Mouse (Mus musculus): Measurements from ENCODE around the gene 4930432M17Rik. TPM values are rescaled to one million over a fixed set of nuclear protein-coding genes. Genes with fewer than 3 reads are reported as not detected.

4930432M17Rik gene
- polyA plus RNA-seq, 2 experiments: not detected

- Histone ChIP-seq H3K27me3 (ENCODE audit: control insufficient read depth, insufficient read depth, low read length) (no peaks in the 10 kb centered on the region), H3K9me3 (ENCODE audit: control insufficient read depth, low read length) (no peaks in the 10 kb centered on the region), H3K36me3 (replicated peaks; ENCODE audit: control insufficient read depth, insufficient read depth, low read depth) (no peaks in the 10 kb centered on the region), H3K4me3 (ENCODE audit: insufficient read depth in 1 of 2, low read depth in 2 of 2, low read length in 2 of 2) (no peak overlapping the region), H3K4me2 (ENCODE audit: low read depth) (no peak overlapping the region), H3K9ac (replicated peaks) (no peak overlapping the region), H3K27ac (no peak overlapping the region), H3K4me1 (replicated peaks; ENCODE audit: control insufficient read depth in 2 of 2, insufficient read depth in 2 of 2, low read length in 1 of 2) (no peaks in the 10 kb centered on the region)
- TF ChIP-seq CTCF (IDR thresholded peaks at IDR 0.05; ENCODE audit: low read depth): no peak
- no peak for TF ChIP-seq EP300 (IDR thresholded peaks at IDR 0.05; ENCODE audit: low read depth)
- WGBS (ENCODE audit: insufficient replicate concordance): 74% methylated on average over 4 of the region's 4 CpGs
- DNase-seq (ENCODE audit: low read depth in 3 of 3, low spot score in 3 of 3) (no peak), ATAC-seq (ENCODE audit: insufficient read depth) (no peak)
These were observed 7.7 kb upstream of the 4930432M17Rik start for GRCm38 (mm10) chr3:121662705-121663469.

- Histone ChIP-seq H3K4me3 (ENCODE audit: insufficient read depth in 1 of 2, low read depth in 2 of 2, low read length in 2 of 2) (no peak overlapping the region), H3K36me3 (replicated peaks; ENCODE audit: control insufficient read depth, insufficient read depth, low read depth) (no peaks in the 10 kb centered on the region), H3K9me3 (ENCODE audit: control insufficient read depth, low read length) (no peaks in the 10 kb centered on the region), H3K4me2 (ENCODE audit: low read depth) (no peak overlapping the region), H3K4me1 (replicated peaks; ENCODE audit: control insufficient read depth in 2 of 2, insufficient read depth in 2 of 2, low read length in 1 of 2) (no peaks in the 10 kb centered on the region), H3K9ac (replicated peaks) (no peak overlapping the region), H3K27ac (no peak overlapping the region), H3K27me3 (ENCODE audit: control insufficient read depth, insufficient read depth, low read length) (no peaks in the 10 kb centered on the region)
- 67% methylated on average over 9 of the region's 9 CpGs for WGBS (ENCODE audit: insufficient replicate concordance)
- DNase-seq (ENCODE audit: low read depth in 3 of 3, low spot score in 3 of 3): no peak
- no peak for ATAC-seq (ENCODE audit: insufficient read depth)
- TF ChIP-seq EP300 (IDR thresholded peaks at IDR 0.05; ENCODE audit: low read depth) (no peak), CTCF (IDR thresholded peaks at IDR 0.05; ENCODE audit: low read depth) (no peak)
These were observed 7.1 kb upstream of the 4930432M17Rik start for GRCm38 (mm10) chr3:121663470-121663847.

GRCm38 (mm10) chr3:121672135-121672790 is 1.7 kb downstream of the 4930432M17Rik start:
- Histone ChIP-seq H3K4me3 (ENCODE audit: insufficient read depth in 1 of 2, low read depth in 2 of 2, low read length in 2 of 2) (no peak overlapping the region), H3K27ac (no peak overlapping the region), H3K4me2 (ENCODE audit: low read depth) (no peak overlapping the region), H3K9ac (replicated peaks) (no peak overlapping the region), H3K4me1 (replicated peaks; ENCODE audit: control insufficient read depth in 2 of 2, insufficient read depth in 2 of 2, low read length in 1 of 2) (no peaks in the 10 kb centered on the region), H3K9me3 (ENCODE audit: control insufficient read depth, low read length) (no peaks in the 10 kb centered on the region), H3K36me3 (replicated peaks; ENCODE audit: control insufficient read depth, insufficient read depth, low read depth) (no peaks in the 10 kb centered on the region), H3K27me3 (ENCODE audit: control insufficient read depth, insufficient read depth, low read length) (no peaks in the 10 kb centered on the region)
- TF ChIP-seq CTCF (IDR thresholded peaks at IDR 0.05; ENCODE audit: low read depth): no peak
- no peak for TF ChIP-seq EP300 (IDR thresholded peaks at IDR 0.05; ENCODE audit: low read depth)
- ATAC-seq (ENCODE audit: insufficient read depth) (no peak), DNase-seq (ENCODE audit: low read depth in 3 of 3, low spot score in 3 of 3) (no peak)
- 54% methylated on average over 5 of the region's 5 CpGs for WGBS (ENCODE audit: insufficient replicate concordance)

- DNase-seq (ENCODE audit: low read depth in 3 of 3, low spot score in 3 of 3) (no peak), ATAC-seq (ENCODE audit: insufficient read depth) (no peak)
- H3K27me3 ChIP-seq (ENCODE audit: control insufficient read depth, insufficient read depth, low read length): no peaks in the 10 kb centered on the region
- no peak overlapping the region for H3K4me2 ChIP-seq (ENCODE audit: low read depth)
- WGBS (ENCODE audit: insufficient replicate concordance): 48% methylated on average over 4 of the region's 4 CpGs
- H3K4me1 ChIP-seq (replicated peaks; ENCODE audit: control insufficient read depth in 2 of 2, insufficient read depth in 2 of 2, low read length in 1 of 2): no peaks in the 10 kb centered on the region
- no peak overlapping the region for H3K4me3 ChIP-seq (ENCODE audit: insufficient read depth in 1 of 2, low read depth in 2 of 2, low read length in 2 of 2)
- no peak overlapping the region for H3K27ac ChIP-seq
- no peaks in the 10 kb centered on the region for H3K36me3 ChIP-seq (replicated peaks; ENCODE audit: control insufficient read depth, insufficient read depth, low read depth)
- TF ChIP-seq CTCF (IDR thresholded peaks at IDR 0.05; ENCODE audit: low read depth) (no peak), EP300 (IDR thresholded peaks at IDR 0.05; ENCODE audit: low read depth) (no peak)
- no peak overlapping the region for H3K9ac ChIP-seq (replicated peaks)
- H3K9me3 ChIP-seq (ENCODE audit: control insufficient read depth, low read length): no peaks in the 10 kb centered on the region
These were observed 8.4 kb downstream of the 4930432M17Rik start for GRCm38 (mm10) chr3:121678935-121679334.

GRCm38 (mm10) chr3:121679443-121679842 is 8.9 kb downstream of the 4930432M17Rik start:
- TF ChIP-seq EP300 (IDR thresholded peaks at IDR 0.05; ENCODE audit: low read depth): no peak
- TF ChIP-seq CTCF (IDR thresholded peaks at IDR 0.05; ENCODE audit: low read depth): no peak
- DNase-seq (ENCODE audit: low read depth in 3 of 3, low spot score in 3 of 3): no peak
- no peak for ATAC-seq (ENCODE audit: insufficient read depth)
- H3K4me2 ChIP-seq (ENCODE audit: low read depth): no peak overlapping the region
- H3K27me3 ChIP-seq (ENCODE audit: control insufficient read depth, insufficient read depth, low read length): no peaks in the 10 kb centered on the region
- no peaks in the 10 kb centered on the region for H3K4me1 ChIP-seq (replicated peaks; ENCODE audit: control insufficient read depth in 2 of 2, insufficient read depth in 2 of 2, low read length in 1 of 2)
- H3K9ac ChIP-seq (replicated peaks): no peak overlapping the region
- no peaks in the 10 kb centered on the region for H3K36me3 ChIP-seq (replicated peaks; ENCODE audit: control insufficient read depth, insufficient read depth, low read depth)
- no peak overlapping the region for H3K27ac ChIP-seq
- WGBS (ENCODE audit: insufficient replicate concordance): 61% methylated on average over 3 of the region's 3 CpGs
- H3K9me3 ChIP-seq (ENCODE audit: control insufficient read depth, low read length): no peaks in the 10 kb centered on the region
- H3K4me3 ChIP-seq (ENCODE audit: insufficient read depth in 1 of 2, low read depth in 2 of 2, low read length in 2 of 2): no peak overlapping the region
